Mouse (Mus musculus) fibroblast of lung, adult 2 months (primary cell): ENCODE measurements around the gene Rabep1.

Experiments used
- DNase-seq: peaks from one replicate; pipeline ENCODE4 v3.0.0-alpha.2; 2011; ENCODE audit warnings: low read depth

Gene Rabep1

GRCm38 (mm10) chr11:70844559-70845456 lies at the start of gene Rabep1:
Gene Rabep1 (plus strand): TSS chr11:70844778.
- DNase-seq = peak; percentile 77

- DNase-seq = no peak
These were observed 42.2 kb upstream of the Rabep1 start for GRCm38 (mm10) chr11:70802208-70802864.

- no peak for DNase-seq
These were observed 41.7 kb upstream of the Rabep1 start for GRCm38 (mm10) chr11:70802865-70803261.

- DNase-seq = no peak
These were observed 40.8 kb upstream of the Rabep1 start for GRCm38 (mm10) chr11:70803711-70804200.

- no peak for DNase-seq
These were observed 40.2 kb upstream of the Rabep1 start for GRCm38 (mm10) chr11:70804395-70804794.

- no peak for DNase-seq
These were observed 38.9 kb upstream of the Rabep1 start for GRCm38 (mm10) chr11:70805641-70806175.

- DNase-seq = no peak
These were observed 37.9 kb upstream of the Rabep1 start for GRCm38 (mm10) chr11:70806697-70807096.

GRCm38 (mm10) chr11:70807630-70808029 lies 36.9 kb upstream of the Rabep1 start:
- no peak for DNase-seq

GRCm38 (mm10) chr11:70808101-70808500 lies 36.5 kb upstream of the Rabep1 start:
- DNase-seq = no peak

- DNase-seq = no peak
These were observed 35.6 kb upstream of the Rabep1 start for GRCm38 (mm10) chr11:70809011-70809410.

GRCm38 (mm10) chr11:70811041-70811440 lies 33.5 kb upstream of the Rabep1 start:
- DNase-seq = no peak

GRCm38 (mm10) chr11:70811471-70812240 lies 32.9 kb upstream of the Rabep1 start:
- no peak for DNase-seq

- no peak for DNase-seq
These were observed 32.2 kb upstream of the Rabep1 start, which contains the start of gene Scimp for GRCm38 (mm10) chr11:70812365-70812764. Gene Scimp (minus strand): TSS chr11:70812586.

- DNase-seq = no peak
These were observed 29.5 kb upstream of the Rabep1 start for GRCm38 (mm10) chr11:70815071-70815470.

GRCm38 (mm10) chr11:70815498-70816078 lies 29.0 kb upstream of the Rabep1 start:
- DNase-seq = no peak

- no peak for DNase-seq
These were observed 27.8 kb upstream of the Rabep1 start for GRCm38 (mm10) chr11:70816770-70817169.

- DNase-seq = no peak
These were observed 24.5 kb upstream of the Rabep1 start for GRCm38 (mm10) chr11:70820120-70820519.

- DNase-seq = no peak
These were observed 22.6 kb upstream of the Rabep1 start for GRCm38 (mm10) chr11:70821728-70822591.

- no peak for DNase-seq
These were observed 18.4 kb upstream of the Rabep1 start for GRCm38 (mm10) chr11:70826207-70826606.

- peak; percentile 84 for DNase-seq
These were observed 15.5 kb upstream of the Rabep1 start for GRCm38 (mm10) chr11:70828975-70829615.
